Mouse (Mus musculus) myocyte (in vitro differentiated cells): ENCODE measurements at regions not wholly inside any gene's neighbourhood (a gene's known extent, or its start where the extent isn't known, plus 50 kb on each side); places are given as distances from the start of the nearest gene placed in this dataset.

ENCODE experiments used
- H3K27me3 ChIP-seq: one replicate; pipeline ENCODE4 v1.6.1; 2011; ENCODE audit not compliant: control insufficient read depth, insufficient read depth, insufficient read length
- H3K36me3 ChIP-seq: one replicate; pipeline ENCODE4 v1.6.1; 2011; ENCODE audit not compliant: control insufficient read depth, insufficient read depth
- H3K4me2 ChIP-seq: one replicate; pipeline ENCODE4 v1.6.1; 2011; ENCODE audit warnings: low read depth, control low read depth
- H3K4me3 ChIP-seq: one replicate; pipeline ENCODE4 v1.5.1; 2011; ENCODE audit warnings: mild to moderate bottlenecking, control low read depth, moderate library complexity
- H3K79me2 ChIP-seq: one replicate; pipeline ENCODE4 v1.6.1; 2011; ENCODE audit not compliant: control insufficient read depth, insufficient read depth
- H3ac ChIP-seq: one replicate; pipeline ENCODE4 v1.6.1; 2011; ENCODE audit not compliant: control insufficient read depth, insufficient read length
- CEBPB ChIP-seq: IDR thresholded peaks from 2 replicates; pipeline ENCODE4 v1.6.1; 2011; ENCODE audit warnings: mild to moderate bottlenecking, moderate library complexity; ENCODE audit not compliant: poor library complexity, insufficient read depth, severe bottlenecking
- E2F4 ChIP-seq: IDR thresholded peaks from one replicate; pipeline ENCODE4 v1.6.1; 2011; ENCODE audit warnings: mild to moderate bottlenecking, control low read depth, moderate library complexity; ENCODE audit not compliant: insufficient read depth
- MAX ChIP-seq: IDR thresholded peaks from one replicate; pipeline ENCODE4 v1.6.1; 2011; ENCODE audit warnings: low read depth, mild to moderate bottlenecking, control low read depth
- MYOD1 ChIP-seq, 3 experiments: IDR thresholded peaks; one replicate each; pipeline ENCODE4 v1.6.1; 2011; ENCODE audit warnings: control low read depth in 2 of 3, low read depth in 2 of 3, mild to moderate bottlenecking in 2 of 3, moderate library complexity in 1 of 3; ENCODE audit not compliant: insufficient read length in 2 of 3, control insufficient read depth in 1 of 3
- MYOG ChIP-seq, 3 experiments: IDR thresholded peaks; one replicate each; pipeline ENCODE4 v1.6.1; 2011; ENCODE audit warnings: control low read depth in 2 of 3, low read depth in 2 of 3, mild to moderate bottlenecking in 2 of 3; ENCODE audit not compliant: insufficient read length in 2 of 3, control insufficient read depth in 1 of 3, insufficient read depth in 1 of 3
- POLR2A ChIP-seq: IDR thresholded peaks from one replicate; pipeline ENCODE4 v1.6.1; 2011; ENCODE audit warnings: low read depth, mild to moderate bottlenecking, control low read depth, moderate library complexity; ENCODE audit not compliant: insufficient read length
- POLR2AphosphoS2 ChIP-seq: IDR thresholded peaks from one replicate; pipeline ENCODE4 v1.6.1; 2011; ENCODE audit warnings: low read depth, control low read depth; ENCODE audit not compliant: insufficient read length
- REST ChIP-seq: IDR thresholded peaks from one replicate; pipeline ENCODE4 v1.6.1; 2011; ENCODE audit warnings: mild to moderate bottlenecking, control low read depth, moderate library complexity; ENCODE audit not compliant: insufficient read depth, insufficient read length
- SRF ChIP-seq: IDR thresholded peaks from one replicate; pipeline ENCODE4 v1.6.1; 2011; ENCODE audit warnings: low read depth; ENCODE audit not compliant: control insufficient read depth, insufficient read length
- TCF12 ChIP-seq: IDR thresholded peaks from one replicate; pipeline ENCODE4 v1.6.1; 2011; ENCODE audit warnings: mild to moderate bottlenecking, control low read depth; ENCODE audit not compliant: poor library complexity, insufficient read depth, severe bottlenecking
- TCF3 ChIP-seq: IDR thresholded peaks from one replicate; pipeline ENCODE4 v1.6.1; 2011; ENCODE audit warnings: low read depth, control low read depth; ENCODE audit not compliant: insufficient read length
- USF1 ChIP-seq: IDR thresholded peaks from one replicate; pipeline ENCODE4 v1.6.1; 2011; ENCODE audit warnings: low read depth, mild to moderate bottlenecking, control low read depth, moderate library complexity

DNA sequence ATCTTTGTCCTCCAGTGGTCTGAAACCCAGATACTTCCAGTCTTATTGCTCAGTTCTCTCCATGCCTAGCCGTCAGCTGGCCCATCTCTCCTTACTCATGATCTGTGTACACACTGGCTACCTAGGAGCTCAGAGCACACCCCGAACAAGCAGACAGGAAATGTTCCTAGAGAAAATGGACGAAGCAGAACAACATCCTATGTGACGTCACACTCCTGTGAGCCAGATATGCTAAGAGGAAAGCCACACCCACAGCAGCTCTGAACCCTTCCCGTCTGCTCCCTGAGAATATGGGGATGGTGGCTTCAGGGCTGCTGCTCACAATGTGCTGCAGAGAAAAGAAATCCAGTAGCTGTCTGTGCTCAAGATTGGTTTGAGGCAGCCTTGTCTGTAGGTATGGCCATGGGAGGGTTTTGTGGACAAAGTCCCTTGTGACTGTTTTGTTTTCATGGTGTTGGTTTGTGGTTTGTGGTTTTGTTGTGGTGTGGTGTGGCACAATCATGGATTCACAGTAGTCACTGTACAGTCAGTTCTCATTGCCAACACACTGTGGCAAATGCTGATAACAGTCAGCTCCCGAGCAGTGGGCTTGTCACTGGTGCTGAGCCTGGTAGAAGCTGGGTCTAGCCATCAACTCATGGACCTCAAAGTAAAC lies 57.4 kb upstream of the Insig1 start:
- no peaks in the 10 kb centered on the region for H3K27me3 ChIP-seq
- H3K4me3 ChIP-seq: no peak overlapping the region
- H3K4me2 ChIP-seq: no peak overlapping the region
- no peak overlapping the region for H3ac ChIP-seq
- H3K36me3 ChIP-seq: no peaks in the 10 kb centered on the region
- TF ChIP-seq CEBPB: no peak
- TF ChIP-seq REST: no peak
- TF ChIP-seq SRF: no peak
- TF ChIP-seq TCF12: no peak
- TF ChIP-seq MAX: no peak
- no peak for TF ChIP-seq E2F4
- TF ChIP-seq POLR2A: no peak
- TF ChIP-seq TCF3: no peak
- no peak for TF ChIP-seq MYOD1 (IDR thresholded peaks at IDR 0.05; ENCODE audit: control insufficient read depth in 1 of 3, insufficient read length in 2 of 3, low read depth in 2 of 3)
- TF ChIP-seq MYOG (IDR thresholded peaks at IDR 0.05; ENCODE audit: control insufficient read depth in 1 of 3, insufficient read depth in 1 of 3, insufficient read length in 2 of 3, low read depth in 2 of 3): no peak
- TF ChIP-seq POLR2AphosphoS2: no peak
- TF ChIP-seq USF1: no peak
- H3K79me2 ChIP-seq: no peaks in the 10 kb centered on the region

DNA sequence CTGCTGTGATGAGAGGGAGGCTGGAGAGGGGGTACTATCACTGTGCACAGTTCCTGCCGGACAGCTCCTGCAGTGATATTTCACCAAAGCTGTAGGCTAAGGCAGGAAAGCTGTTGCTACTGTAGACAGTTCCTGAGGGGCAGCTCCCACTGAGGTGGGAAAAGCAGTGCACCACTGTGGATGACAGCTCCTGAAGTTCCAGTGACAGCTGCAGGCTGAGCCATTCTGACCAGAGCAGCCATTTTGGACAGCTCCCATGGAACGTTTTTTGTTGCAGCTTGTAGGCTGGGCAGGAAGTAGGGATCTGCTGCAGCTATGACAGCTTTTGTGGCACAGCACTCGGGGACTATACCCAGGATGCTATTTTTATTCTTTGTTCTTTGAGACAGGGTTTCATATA lies 51.3 kb upstream of the Insig1 start:
- H3K4me3 ChIP-seq: no peak overlapping the region
- TF ChIP-seq TCF3 (no peak), USF1 (no peak), E2F4 (no peak), MAX (no peak), REST (peak; percentile 48), MYOD1 (IDR thresholded peaks at IDR 0.05; ENCODE audit: control insufficient read depth in 1 of 3, insufficient read length in 2 of 3, low read depth in 2 of 3) (peak; percentile 91 to 100 (median 97)), MYOG (IDR thresholded peaks at IDR 0.05; ENCODE audit: control insufficient read depth in 1 of 3, insufficient read depth in 1 of 3, insufficient read length in 2 of 3, low read depth in 2 of 3) (peak in 2 of 3 experiments; percentile 59 to 79), POLR2A (no peak), SRF (no peak), POLR2AphosphoS2 (no peak), TCF12 (no peak), CEBPB (no peak)
- H3K36me3 ChIP-seq: no peaks in the 10 kb centered on the region

More for the DNA sequence above, 51.3 kb upstream of the Insig1 start:
- Histone ChIP-seq H3ac (no peak overlapping the region), H3K4me2 (no peak overlapping the region), H3K79me2 (no peaks in the 10 kb centered on the region), H3K27me3 (no peaks in the 10 kb centered on the region)
